Mouse (Mus musculus) G1E-ER4 (cell line): ENCODE data around the gene Cyp2j9. TPM values are rescaled to one million over a fixed set of nuclear protein-coding genes. Genes with fewer than 3 reads are reported as not detected.

Experiments used
- GATA1 ChIP-seq: IDR thresholded peaks from one replicate; pipeline ENCODE4 v1.8.0; 2012; ENCODE audit warnings: low read length, inconsistent platforms
- polyA plus RNA-seq: library from polyadenylated mRNA; stranded (reverse); fragments of >175 nt; gene quantifications from 2 replicates; pipeline ENCODE4 v1.2.3, GENCODE M21; 2012

The Cyp2j9 gene
- not detected in 2 replicates for polyA plus RNA-seq

DNA sequence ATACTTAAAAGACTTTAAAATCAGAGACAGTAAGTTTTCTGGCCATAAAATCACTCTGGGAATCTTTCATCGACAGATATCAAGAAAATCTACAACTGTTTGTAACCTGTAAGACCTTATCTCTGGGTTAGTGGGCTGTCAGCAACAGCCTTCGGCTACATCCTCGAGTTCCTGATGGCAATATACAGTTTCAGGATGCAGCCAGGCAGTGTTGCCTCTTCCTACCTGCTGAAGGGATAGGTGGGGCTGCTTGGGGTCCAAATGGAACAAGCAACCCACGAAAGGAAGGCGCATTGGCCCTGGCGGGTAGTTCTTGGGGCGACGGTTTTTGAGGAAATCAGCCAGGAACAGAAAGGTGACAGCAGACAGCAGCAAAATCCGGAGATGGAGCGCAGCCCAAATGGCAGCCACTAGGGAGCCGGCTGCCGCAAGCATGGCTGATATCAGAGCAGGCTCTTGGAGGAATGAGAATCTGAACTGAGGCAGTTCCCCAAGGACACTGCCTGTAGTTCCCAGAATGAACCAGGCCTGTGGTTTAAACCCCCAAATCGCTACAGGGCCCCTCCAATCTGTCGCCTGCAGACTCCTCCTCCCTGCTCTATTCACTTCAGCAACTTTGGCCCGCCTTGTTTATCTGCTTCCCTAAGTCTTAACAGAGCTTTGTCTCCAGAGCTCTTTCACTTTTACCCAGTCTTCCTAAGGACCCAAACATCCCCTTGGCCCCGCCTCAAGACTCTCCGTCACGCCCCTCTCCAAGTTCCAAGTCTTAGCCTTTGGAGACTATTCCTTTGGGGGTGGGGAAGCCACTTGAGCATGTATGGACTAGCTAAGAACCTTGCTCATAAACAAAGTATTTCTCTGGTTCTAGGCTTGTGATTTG, at the start of gene Cyp2j9:
Gene Cyp2j9 (minus strand): TSS at position 668 of the 880 bp plus-strand sequence.
- TF ChIP-seq GATA1, result no peak

DNA sequence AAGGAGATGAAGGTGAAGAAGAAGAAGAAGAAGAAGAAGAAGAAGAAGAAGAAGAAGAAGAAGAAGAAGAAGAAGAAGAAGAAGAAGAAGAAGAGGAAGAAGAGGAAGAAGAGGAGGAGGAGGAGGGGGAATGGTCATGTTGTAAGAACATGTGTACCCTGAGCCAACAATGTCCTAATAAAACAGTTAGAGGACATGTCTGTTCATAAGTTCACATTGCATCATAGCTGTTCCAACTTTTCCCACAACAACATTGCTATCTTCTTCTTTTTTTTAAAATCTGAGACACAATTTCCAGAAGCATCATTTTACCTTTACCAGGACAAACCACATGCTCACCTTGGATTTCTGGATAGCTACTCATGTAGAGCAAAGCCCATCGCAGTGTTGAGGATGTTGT, 44.1 kb upstream of the Cyp2j9 start:
- no peak for TF ChIP-seq GATA1

DNA sequence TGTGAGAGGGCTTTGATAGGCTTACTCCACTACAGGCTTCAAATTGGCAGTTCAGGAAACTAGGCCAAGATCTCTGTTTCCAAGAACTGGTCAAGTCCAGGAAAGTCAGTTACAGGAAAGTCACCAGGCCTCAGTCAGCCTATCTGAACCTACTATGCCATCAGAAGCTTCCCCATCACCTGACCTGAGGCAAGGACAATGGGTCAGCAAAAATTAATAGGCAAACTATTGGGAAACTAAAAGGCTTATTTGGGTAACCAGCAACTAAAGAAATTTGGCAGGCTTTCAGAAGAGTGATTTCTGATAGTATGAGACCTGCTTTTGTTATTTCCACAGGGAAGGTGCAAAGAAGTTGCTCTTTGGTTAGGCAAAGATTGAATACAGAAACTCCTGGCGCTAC, 31.1 kb upstream of the Cyp2j9 start:
- TF ChIP-seq GATA1, result no peak

DNA sequence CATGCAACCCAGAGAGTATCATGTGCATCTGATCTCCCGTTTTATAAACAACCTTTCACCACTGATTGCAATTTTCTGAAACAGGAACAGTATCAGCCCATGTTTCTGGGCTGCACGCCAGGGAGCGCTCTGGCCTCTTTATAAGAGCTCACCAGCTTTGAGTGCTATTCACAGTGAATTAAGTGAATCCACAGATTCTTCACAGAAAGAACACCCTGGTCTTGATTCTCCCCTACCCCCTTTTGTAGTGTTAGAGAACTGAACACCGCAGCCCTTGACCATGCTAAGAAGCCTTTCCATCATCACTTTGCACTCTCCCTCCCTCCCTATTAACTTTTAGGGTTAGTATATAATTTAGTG, 393 bp upstream of the Cyp2j9 start:
- TF ChIP-seq GATA1, result no peak

DNA sequence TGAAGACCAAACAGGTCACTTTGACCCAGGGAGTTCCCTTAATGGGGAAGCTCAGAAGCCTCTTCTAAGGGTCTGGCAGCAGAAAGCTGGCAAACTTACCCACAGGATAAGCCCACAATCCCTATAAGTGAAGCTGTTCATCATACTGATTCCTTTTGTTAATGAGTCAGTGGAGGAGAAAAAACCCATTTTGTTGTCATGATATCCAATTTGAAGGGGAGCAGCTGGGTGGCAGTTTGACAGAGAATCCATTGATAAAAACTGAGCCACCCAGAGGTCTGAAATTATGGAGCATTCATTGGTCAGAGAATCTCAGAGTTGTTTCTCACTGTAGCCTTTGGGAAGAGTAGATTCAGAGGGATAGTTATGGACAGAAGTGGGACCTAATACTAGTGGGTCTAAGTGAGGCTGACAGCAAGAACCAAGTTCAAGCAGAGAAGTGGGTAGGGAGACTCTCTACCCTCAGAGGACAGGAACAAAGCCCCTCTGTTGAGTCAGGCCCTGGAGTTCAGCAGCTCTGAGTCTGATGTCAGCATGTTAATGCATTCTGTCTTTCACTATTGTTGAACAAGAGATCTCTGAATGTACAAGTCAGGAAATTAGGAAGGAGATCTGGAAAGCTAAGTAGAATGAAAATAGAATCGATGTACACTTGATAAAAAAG, 9.8 kb downstream of the Cyp2j9 start:
- TF ChIP-seq GATA1, result no peak

DNA sequence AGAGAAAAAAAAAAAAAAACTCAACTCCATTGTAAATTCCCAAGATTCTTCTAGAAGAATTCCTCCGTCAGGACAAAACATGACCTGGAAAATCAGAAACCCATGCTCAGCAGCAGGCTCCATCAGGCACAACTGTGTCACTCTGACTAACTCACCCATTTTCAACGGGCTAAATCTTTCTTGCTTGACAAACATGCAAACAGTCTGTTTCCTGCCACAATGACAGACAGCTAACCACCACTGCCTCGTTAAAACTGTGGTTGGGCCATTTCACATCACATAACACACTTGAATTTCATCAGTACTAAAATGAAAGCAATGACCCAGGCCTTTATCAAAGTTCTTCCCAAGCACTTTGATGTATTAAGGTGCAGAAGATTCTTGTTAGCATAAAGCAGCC, 21.9 kb downstream of the Cyp2j9 start:
- no peak for TF ChIP-seq GATA1

DNA sequence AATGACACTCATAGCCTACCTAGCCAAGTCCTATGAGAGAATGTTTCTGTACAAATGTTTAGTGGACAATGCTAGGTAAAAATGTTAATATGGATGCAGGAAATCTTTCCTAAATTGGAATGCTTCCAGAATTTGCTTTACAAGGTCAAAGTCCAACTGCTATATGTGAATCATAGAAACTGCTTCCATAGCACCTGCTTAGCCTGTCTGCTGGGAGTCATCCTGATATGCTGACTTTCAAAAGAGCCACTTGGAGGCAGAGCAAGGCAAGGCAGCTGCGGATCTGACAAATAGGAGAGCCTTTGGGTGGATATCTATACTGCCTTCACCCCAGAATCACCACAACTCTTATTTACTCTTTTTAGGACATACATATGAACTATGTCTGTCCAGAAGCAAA, 23.4 kb downstream of the Cyp2j9 start:
- TF ChIP-seq GATA1, result no peak

DNA sequence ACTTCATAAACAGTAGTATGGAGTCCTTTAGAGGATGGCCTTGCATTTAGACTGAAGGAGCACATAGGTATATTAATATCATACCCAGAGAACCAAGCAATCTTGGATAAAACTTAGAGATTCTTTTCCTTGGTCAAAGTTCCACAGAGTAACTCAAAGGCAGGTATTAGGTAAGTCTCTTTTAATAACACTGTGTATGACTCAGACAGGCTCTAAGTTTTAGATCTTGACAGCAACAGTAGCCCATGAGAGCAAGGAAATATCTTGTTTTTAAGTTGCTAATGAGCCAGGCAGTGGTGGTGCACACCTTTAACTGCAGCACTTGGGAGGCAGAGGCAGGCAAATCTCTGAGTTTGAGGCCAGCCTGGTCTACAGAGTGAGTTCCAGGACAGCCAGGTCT, 25.6 kb downstream of the Cyp2j9 start:
- TF ChIP-seq GATA1, result no peak

DNA sequence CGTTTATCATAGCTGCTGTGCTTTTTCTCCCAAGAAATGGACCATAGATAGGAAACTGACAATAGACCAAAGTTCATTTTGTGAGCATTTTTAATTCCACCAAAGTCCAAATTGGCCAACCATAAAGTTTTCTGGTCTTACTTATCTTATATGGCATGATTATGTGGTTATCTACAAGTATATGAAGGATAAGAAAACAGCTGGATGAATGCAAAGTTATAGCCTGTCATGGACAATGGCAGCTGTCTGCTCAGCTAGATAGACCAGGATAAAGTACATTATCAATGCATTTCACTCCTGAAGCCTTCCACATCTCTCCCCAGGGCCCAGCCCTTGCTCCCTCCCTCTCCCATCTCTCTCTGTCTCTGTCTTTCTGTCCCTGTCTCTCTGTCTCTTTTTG, 30.9 kb downstream of the Cyp2j9 start:
- TF ChIP-seq GATA1, result no peak

DNA sequence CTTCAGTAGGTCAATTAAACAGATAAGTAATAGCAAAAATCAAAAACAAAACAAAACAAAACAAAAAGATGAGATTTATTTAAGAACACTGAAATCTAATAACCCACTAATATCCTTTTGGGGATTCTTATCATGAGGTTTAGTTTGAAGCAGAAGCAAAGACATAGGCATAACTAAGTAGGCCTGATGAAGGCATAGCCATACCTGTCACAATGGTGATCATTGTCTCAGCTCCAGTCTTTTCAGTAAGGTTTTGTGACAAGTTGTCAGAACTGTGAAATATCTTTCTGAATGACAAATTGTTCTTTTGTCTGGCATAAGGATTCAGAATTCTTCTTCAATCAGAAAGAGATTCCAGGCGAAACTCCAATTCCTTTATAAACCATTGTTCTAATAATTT, 31.6 kb downstream of the Cyp2j9 start:
- no peak for TF ChIP-seq GATA1

DNA sequence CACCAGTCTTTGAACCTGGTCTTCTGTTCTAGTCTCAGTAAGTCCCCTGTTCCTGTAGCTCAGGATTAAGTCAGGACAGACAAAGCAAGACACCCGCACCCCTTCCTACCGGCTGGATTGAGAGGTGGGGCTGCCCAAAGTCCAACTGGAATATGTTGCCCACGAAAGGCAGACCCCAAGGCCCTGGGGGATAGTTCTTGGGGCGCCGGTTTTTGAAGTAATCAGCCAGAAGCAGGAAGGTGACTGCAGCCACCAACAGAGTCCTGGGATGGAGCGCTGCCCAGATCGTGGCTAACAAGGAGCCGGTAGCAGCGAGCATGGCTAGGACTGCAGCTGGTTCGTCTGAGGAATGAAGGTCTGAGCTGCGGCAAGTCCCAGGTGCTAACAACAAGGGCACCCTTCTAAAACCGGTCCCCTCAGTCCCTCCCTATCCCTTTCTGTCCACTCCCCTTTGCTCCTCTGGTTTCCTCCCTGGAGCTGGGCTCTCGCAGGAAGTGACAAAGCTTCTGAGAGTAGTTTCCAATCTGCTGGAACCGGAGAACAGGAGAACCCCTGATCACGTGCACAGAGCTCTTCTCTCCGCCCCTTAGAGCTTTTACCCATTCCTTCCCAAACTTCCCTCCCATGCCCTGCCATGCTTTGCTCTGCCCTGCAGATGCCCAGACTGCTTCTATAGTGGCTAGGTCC, 38.1 kb downstream of the Cyp2j9 start, which contains the start of gene Cyp2j6:
Gene Cyp2j6 (minus strand): TSS at position 529 of the 687 bp plus-strand sequence.
- TF ChIP-seq GATA1, result no peak

DNA sequence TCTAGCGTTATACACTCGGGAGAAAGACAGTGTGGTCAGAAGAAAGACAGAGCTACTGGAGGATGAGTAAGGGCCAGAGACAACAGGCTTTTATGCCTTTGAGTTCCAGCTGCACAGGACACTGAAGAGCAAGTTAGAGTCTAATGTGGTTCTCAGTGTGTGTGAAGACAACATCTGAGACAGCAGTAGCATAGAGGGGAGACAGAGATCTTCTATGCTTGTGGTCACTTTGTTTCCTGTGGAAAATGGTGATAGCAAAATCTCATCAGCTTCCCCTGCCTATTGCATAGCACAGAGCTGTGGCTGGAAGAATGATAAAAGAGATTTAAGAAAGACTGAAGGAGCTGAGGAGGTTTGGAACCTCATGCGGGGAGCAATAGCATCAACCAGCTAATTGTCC, 39.8 kb downstream of the Cyp2j9 start:
- TF ChIP-seq GATA1, result no peak

DNA sequence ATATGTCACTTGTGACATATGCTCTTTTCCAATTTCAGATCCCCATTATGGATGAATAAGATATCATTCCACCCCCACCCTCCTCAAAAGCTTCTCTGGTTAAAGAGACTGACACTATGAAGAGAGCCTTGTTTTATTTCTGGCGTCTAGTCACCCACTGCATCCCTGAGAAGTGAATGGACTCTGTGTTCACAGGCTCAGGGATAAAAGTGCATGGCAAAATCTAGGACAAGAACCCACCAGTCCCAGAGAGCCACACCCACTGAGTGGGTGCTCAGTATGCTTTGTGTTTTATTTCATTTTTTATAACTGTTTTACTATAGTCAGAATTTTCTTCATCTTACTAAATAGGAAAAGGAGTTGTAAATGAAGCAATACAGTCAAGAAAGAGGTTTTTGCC, 45.4 kb downstream of the Cyp2j9 start:
- no peak for TF ChIP-seq GATA1

DNA sequence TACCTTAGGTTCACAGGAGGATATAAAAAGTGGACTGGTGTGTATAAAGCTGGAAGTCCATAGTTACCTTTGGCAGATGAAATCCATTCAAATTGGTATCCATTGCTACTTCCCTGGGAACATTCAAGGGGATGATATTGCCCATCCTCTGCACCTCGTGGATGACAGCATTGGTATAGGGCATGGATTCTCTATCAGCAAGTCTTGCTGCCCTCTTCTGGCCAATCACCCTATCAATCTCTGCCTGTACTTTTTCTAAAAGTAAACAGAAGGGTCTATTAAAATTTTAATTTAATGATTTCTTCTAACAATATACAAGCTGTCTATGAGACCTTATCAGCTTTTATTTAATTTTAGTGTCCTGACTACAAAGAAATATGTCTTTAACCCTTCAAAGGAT, 65.6 kb downstream of the Cyp2j9 start:
- TF ChIP-seq GATA1, result no peak

DNA sequence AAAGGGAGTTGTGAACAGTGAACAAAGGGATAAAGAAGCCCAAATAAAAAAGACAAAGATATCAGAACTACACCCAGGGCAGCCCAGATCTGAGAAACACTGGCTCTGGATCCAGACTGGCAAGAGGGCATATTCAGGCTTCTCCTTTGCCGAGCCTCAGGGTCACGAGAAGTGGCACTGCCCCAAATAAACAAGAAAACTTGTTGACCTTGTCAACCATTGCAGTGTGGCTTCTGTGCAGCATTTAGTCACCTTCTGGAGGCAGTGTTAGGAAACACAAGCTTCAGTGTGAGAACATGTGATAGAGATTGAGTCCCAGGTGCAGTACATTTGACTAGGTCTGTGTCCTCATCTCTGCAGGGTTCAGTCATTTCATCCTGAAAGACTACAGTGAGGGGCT, 69.1 kb downstream of the Cyp2j9 start:
- TF ChIP-seq GATA1, result no peak

Other genes starting within 250 kb of the Cyp2j9 start
- not detected in 2 replicates for gene Cyp2j11, start 242.9 kb downstream of the Cyp2j9 start, polyA plus RNA-seq
- not detected in 2 replicates for gene Cyp2j8, start 84.2 kb downstream of the Cyp2j9 start, polyA plus RNA-seq
- not detected in 2 replicates for gene Cyp2j6, start 37.9 kb downstream of the Cyp2j9 start, polyA plus RNA-seq
- not detected in 2 replicates for gene Cyp2j5, start 72.6 kb upstream of the Cyp2j9 start, polyA plus RNA-seq
- not detected in 2 replicates for gene Gm12695, start 193.6 kb upstream of the Cyp2j9 start, polyA plus RNA-seq